Comparison of ENCODE assay signal across 20 mouse cellular contexts in genomic region chr10:74989814-74990213, GRCm38 (mm10). TPM values are rescaled to one million over a fixed set of nuclear protein-coding genes. Genes with fewer than 3 reads are reported as not detected.
DNase-seq lines count a peak whose midpoint lies in the region; ATAC-seq and TF ChIP-seq lines count a peak whose summit lies in the region.
"Had no signal": no experiment of that assay in that cellular context is flagged by ENCODE, and none has a peak within 500 bp of the region (broad histone marks: within the 10 kb centered on the region; RNA-seq: fewer than 3 reads in every experiment).

No protein-coding gene starts in this region.

- no peak for TF ChIP-seq POLR2A in thymus, adult 2 months (IDR thresholded peaks at IDR 0.05; ENCODE audit: control insufficient read depth, extremely low read depth, insufficient read depth, low read length, poor library complexity)
- no peak for TF ChIP-seq POLR2A in olfactory bulb, adult 2 months (IDR thresholded peaks at IDR 0.05; ENCODE audit: insufficient read depth, low read depth, low read length)

- H3K27me3 ChIP-seq in forebrain, postnatal 0 days (ENCODE audit: insufficient read depth, low read length): no peaks in the 10 kb centered on the region
- H3K27me3 ChIP-seq in forebrain, embryonic 15.5 days: no peaks in the 10 kb centered on the region
- no peaks in the 10 kb centered on the region for H3K27me3 ChIP-seq in liver, embryonic 14.5 days (ENCODE audit: control insufficient read depth, insufficient read depth, low read length)
- peaks cover 33% of the 10 kb centered on the region for H3K27me3 ChIP-seq in liver, embryonic 12.5 days (replicated peaks)
- no peaks in the 10 kb centered on the region for H3K27me3 ChIP-seq in thymus, adult 2 months (ENCODE audit: control insufficient read depth, insufficient read depth, low read length)
- H3K27me3 ChIP-seq: limb, embryonic 15.5 days had no signal

- no peak overlapping the region for H3K4me2 ChIP-seq in forebrain, postnatal 0 days (ENCODE audit: low read depth)
- H3K4me2 ChIP-seq in forebrain, embryonic 15.5 days (replicated peaks): no peak overlapping the region
- no peak overlapping the region for H3K4me2 ChIP-seq in liver, embryonic 14.5 days (ENCODE audit: low read depth)
- no peak overlapping the region for H3K4me2 ChIP-seq in liver, embryonic 12.5 days
- H3K4me2 ChIP-seq: hindbrain, embryonic 13.5 days; limb, embryonic 15.5 days had no signal

- no peaks in the 10 kb centered on the region for H3K4me1 ChIP-seq in forebrain, postnatal 0 days (ENCODE audit: insufficient read depth)
- H3K4me1 ChIP-seq in forebrain, embryonic 15.5 days: peaks cover 5% of the 10 kb centered on the region
- H3K4me1 ChIP-seq in liver, embryonic 14.5 days (replicated peaks; ENCODE audit: control insufficient read depth in 2 of 2, insufficient read depth in 2 of 2, low read length in 1 of 2): 0 out of 4 replicates have a peak, but pooled peaks cover 0 to 2% of the 10 kb centered on the region in 2 experiments
- peaks cover 33% of the 10 kb centered on the region for H3K4me1 ChIP-seq in liver, embryonic 12.5 days
- H3K4me1 ChIP-seq in thymus, adult 2 months (replicated peaks; ENCODE audit: control insufficient read depth, insufficient read depth, low read length): 0 out of 2 replicates have a peak, but pooled peaks cover 7% of the 10 kb centered on the region
- peaks cover 40% of the 10 kb centered on the region for H3K4me1 ChIP-seq in olfactory bulb, adult 2 months (ENCODE audit: control insufficient read depth, insufficient read depth, low read length)

- no peak for ATAC-seq in forebrain, postnatal 0 days
- no peak for ATAC-seq in forebrain, embryonic 15.5 days (replicated peaks)
- no peak for ATAC-seq in liver, embryonic 14.5 days (ENCODE audit: insufficient read depth)
- ATAC-seq in liver, embryonic 12.5 days: no peak

- no peaks in the 10 kb centered on the region for H3K9me3 ChIP-seq in forebrain, postnatal 0 days (ENCODE audit: low read length)
- no peaks in the 10 kb centered on the region for H3K9me3 ChIP-seq in forebrain, embryonic 15.5 days
- H3K9me3 ChIP-seq in liver, embryonic 14.5 days (ENCODE audit: control insufficient read depth, low read length): no peaks in the 10 kb centered on the region
- no peaks in the 10 kb centered on the region for H3K9me3 ChIP-seq in liver, embryonic 12.5 days (replicated peaks)
- H3K9me3 ChIP-seq: hindbrain, embryonic 13.5 days; limb, embryonic 15.5 days had no signal

- 83% methylated on average over 4 of the region's 4 CpGs for WGBS in forebrain, postnatal 0 days
- 91% methylated on average over 4 of the region's 4 CpGs for WGBS in forebrain, embryonic 15.5 days
- WGBS in liver, embryonic 14.5 days (ENCODE audit: insufficient replicate concordance): 54% methylated on average over 4 of the region's 4 CpGs
- 60% methylated on average over 4 of the region's 4 CpGs for WGBS in liver, embryonic 12.5 days (ENCODE audit: insufficient replicate concordance)
- WGBS in thymus, adult 2 months: 80% methylated on average over 4 of the region's 4 CpGs
- WGBS in olfactory bulb, adult 2 months: 85% methylated on average over 4 of the region's 4 CpGs

- H3K27ac ChIP-seq in forebrain, postnatal 0 days (ENCODE audit: low read depth, low read length): no peak overlapping the region
- H3K27ac ChIP-seq in forebrain, embryonic 15.5 days (replicated peaks): no peak overlapping the region
- no peak overlapping the region for H3K27ac ChIP-seq in liver, embryonic 14.5 days
- H3K27ac ChIP-seq in liver, embryonic 12.5 days: no peak overlapping the region
- H3K27ac ChIP-seq in thymus, adult 2 months (ENCODE audit: control insufficient read depth, insufficient read depth, low read length): no peak overlapping the region
- H3K27ac ChIP-seq in olfactory bulb, adult 2 months (ENCODE audit: insufficient read depth, low read depth, low read length): no peak overlapping the region
- H3K27ac ChIP-seq: hindbrain, embryonic 13.5 days; limb, embryonic 15.5 days had no signal

- TF ChIP-seq CTCF in forebrain, postnatal 0 days (IDR thresholded peaks at IDR 0.05; ENCODE audit: low read depth): peak; percentile 37
- TF ChIP-seq CTCF in liver, embryonic 14.5 days (IDR thresholded peaks at IDR 0.05; ENCODE audit: low read depth): peak; percentile 47; the same call in 1 of the 2 replicates
- TF ChIP-seq CTCF in thymus, adult 2 months (IDR thresholded peaks at IDR 0.05; ENCODE audit: borderline replicate concordance, control insufficient read depth, extremely low read depth, insufficient read depth, low read length, poor library complexity): no peak
- peak; percentile 26; the same call in 1 of the 2 replicates for TF ChIP-seq CTCF in olfactory bulb, adult 2 months (IDR thresholded peaks at IDR 0.05; ENCODE audit: insufficient read depth, low read depth, low read length)

- peaks cover 21% of the 10 kb centered on the region for H3K36me3 ChIP-seq in forebrain, postnatal 0 days (ENCODE audit: insufficient read depth)
- peaks cover 14% of the 10 kb centered on the region for H3K36me3 ChIP-seq in forebrain, embryonic 15.5 days
- H3K36me3 ChIP-seq in liver, embryonic 14.5 days (replicated peaks; ENCODE audit: control insufficient read depth, insufficient read depth, low read depth): no peaks in the 10 kb centered on the region
- H3K36me3 ChIP-seq in liver, embryonic 12.5 days: no peaks in the 10 kb centered on the region
- no peaks in the 10 kb centered on the region for H3K36me3 ChIP-seq in thymus, adult 2 months (ENCODE audit: control insufficient read depth, insufficient read depth, low read length)

- TF ChIP-seq EP300 in liver, embryonic 14.5 days (IDR thresholded peaks at IDR 0.05; ENCODE audit: low read depth): no peak

- H3K4me3 ChIP-seq in forebrain, postnatal 0 days (ENCODE audit: low read depth, low read length): no peak overlapping the region
- no peak overlapping the region for H3K4me3 ChIP-seq in forebrain, embryonic 15.5 days
- no peak overlapping the region for H3K4me3 ChIP-seq in liver, embryonic 14.5 days (ENCODE audit: insufficient read depth in 1 of 2, low read depth in 2 of 2, low read length in 2 of 2)
- no peak overlapping the region for H3K4me3 ChIP-seq in liver, embryonic 12.5 days
- H3K4me3 ChIP-seq in thymus, adult 2 months (ENCODE audit: control insufficient read depth, insufficient read depth, low read length): no peak overlapping the region
- H3K4me3 ChIP-seq in olfactory bulb, adult 2 months (ENCODE audit: insufficient read depth, low read depth, low read length): no peak overlapping the region
- H3K4me3 ChIP-seq: hindbrain, embryonic 13.5 days; limb, embryonic 15.5 days had no signal

- H3K9ac ChIP-seq in forebrain, postnatal 0 days: no peak overlapping the region
- no peak overlapping the region for H3K9ac ChIP-seq in forebrain, embryonic 15.5 days (replicated peaks)
- no peak overlapping the region for H3K9ac ChIP-seq in liver, embryonic 14.5 days (replicated peaks)
- no peak overlapping the region for H3K9ac ChIP-seq in liver, embryonic 12.5 days
- H3K9ac ChIP-seq: limb, embryonic 15.5 days had no signal

- no peak for DNase-seq in forebrain, postnatal 0 days
- DNase-seq in liver, embryonic 14.5 days (ENCODE audit: low read depth in 3 of 3, low spot score in 3 of 3): no peak
- DNase-seq in thymus, adult 2 months: peak; percentile 8
- no peak for DNase-seq in thymus, postnatal 0 days (ENCODE audit: low spot score)
- no peak for DNase-seq in urinary bladder, postnatal 14 days (ENCODE audit: low spot score)
- DNase-seq: adrenal gland, postnatal 36 days; cerebellum, adult 9-11 months; embryo, embryonic 11 days; gastrocnemius, postnatal 14 days; kidney, adult 18-20 months; midbrain, embryonic 14.5 days; right cerebral cortex, adult 18-20 months had no signal

RNA-seq across cellular contexts. Expression of gene Gnaz, which starts 22.8 kb away (rescaled TPM):
- 127 and 140 TPM in 2 replicates for total RNA-seq in forebrain, postnatal 0 days (2014; rRNA removed)
- polyA plus RNA-seq in forebrain, postnatal 0 days (2015; fragmentation: Nextera tagmentation; extraction: Ambion mirVana): 76.7 and 106 TPM in 2 replicates
- 40.9 and 44.9 TPM in 2 replicates for polyA plus RNA-seq in forebrain, embryonic 15.5 days (2015; fragmentation: Nextera tagmentation; extraction: Ambion mirVana)
- polyA plus RNA-seq in liver, embryonic 14.5 days (2012; rRNA removed): 2.1 and 2.2 TPM in 2 replicates
- 2.5 and 3.9 TPM in 2 replicates for polyA plus RNA-seq in liver, embryonic 14.5 days (2014; fragmentation: Nextera tagmentation; extraction: Ambion mirVana)
- 9.0 and 9.6 TPM in 2 replicates for polyA plus RNA-seq in liver, embryonic 12.5 days (2016; fragmentation: Nextera tagmentation; extraction: Ambion mirVana)
- 0.42 and 0.58 TPM in 2 replicates for polyA plus RNA-seq in thymus, adult 2 months (2012; rRNA removed)
- 0.06 and 0.30 TPM in 2 replicates for polyA plus RNA-seq in thymus, postnatal 0 days (2015; fragmentation: Nextera tagmentation; extraction: Ambion mirVana)
- not detected in 2 replicates for polyA plus RNA-seq in olfactory bulb, adult 2 months (2012; ENCODE audit: insufficient read depth, insufficient read length, low replicate concordance, missing spikeins)

RNA-seq across cellular contexts. Expression of gene Rsph14, which starts 42.6 kb away (rescaled TPM):
- 0.23 and 0.24 TPM in 2 replicates for total RNA-seq in forebrain, postnatal 0 days (2014; rRNA removed)
- polyA plus RNA-seq in forebrain, postnatal 0 days (2015; fragmentation: Nextera tagmentation; extraction: Ambion mirVana): 0.90 and 1.1 TPM in 2 replicates
- polyA plus RNA-seq in forebrain, embryonic 15.5 days (2015; fragmentation: Nextera tagmentation; extraction: Ambion mirVana): 0.23 and 0.76 TPM in 2 replicates
- polyA plus RNA-seq in liver, embryonic 14.5 days (2012; rRNA removed): not detected in 2 replicates
- polyA plus RNA-seq in liver, embryonic 14.5 days (2014; fragmentation: Nextera tagmentation; extraction: Ambion mirVana): not detected in 2 replicates
- 0.08 TPM in 1 of 2 replicates, not detected in the other for polyA plus RNA-seq in liver, embryonic 12.5 days (2016; fragmentation: Nextera tagmentation; extraction: Ambion mirVana)
- polyA plus RNA-seq in thymus, adult 2 months (2012; rRNA removed): not detected in 2 replicates
- polyA plus RNA-seq in thymus, postnatal 0 days (2015; fragmentation: Nextera tagmentation; extraction: Ambion mirVana): 0.39 and 0.55 TPM in 2 replicates
- not detected in 2 replicates for polyA plus RNA-seq in olfactory bulb, adult 2 months (2012; ENCODE audit: insufficient read depth, insufficient read length, low replicate concordance, missing spikeins)
- total RNA-seq: gastrocnemius, postnatal 14 days; heart, adult 8-10 months; neutrophil, adult 5-6 weeks had no signal
- polyA plus RNA-seq: forebrain, embryonic 11.5 days; limb, embryonic 15.5 days had no signal

RNA-seq across cellular contexts. Expression of gene Rab36, which starts 47.0 kb away (rescaled TPM):
- total RNA-seq in forebrain, postnatal 0 days (2014; rRNA removed): 20.1 and 24.4 TPM in 2 replicates
- polyA plus RNA-seq in forebrain, postnatal 0 days (2015; fragmentation: Nextera tagmentation; extraction: Ambion mirVana): 17.9 and 26.8 TPM in 2 replicates
- 13.3 and 13.7 TPM in 2 replicates for polyA plus RNA-seq in forebrain, embryonic 15.5 days (2015; fragmentation: Nextera tagmentation; extraction: Ambion mirVana)
- 2.0 and 2.5 TPM in 2 replicates for polyA plus RNA-seq in liver, embryonic 14.5 days (2012; rRNA removed)
- 0.70 and 1.1 TPM in 2 replicates for polyA plus RNA-seq in liver, embryonic 14.5 days (2014; fragmentation: Nextera tagmentation; extraction: Ambion mirVana)
- polyA plus RNA-seq in liver, embryonic 12.5 days (2016; fragmentation: Nextera tagmentation; extraction: Ambion mirVana): 3.4 and 4.1 TPM in 2 replicates
- polyA plus RNA-seq in thymus, adult 2 months (2012; rRNA removed): 1.4 and 1.6 TPM in 2 replicates
- polyA plus RNA-seq in thymus, postnatal 0 days (2015; fragmentation: Nextera tagmentation; extraction: Ambion mirVana): 0.77 and 1.2 TPM in 2 replicates
- not detected in 2 replicates for polyA plus RNA-seq in olfactory bulb, adult 2 months (2012; ENCODE audit: insufficient read depth, insufficient read length, low replicate concordance, missing spikeins)
